Mouse (Mus musculus) spleen, adult 10 weeks (tissue): ENCODE data around the gene Orai3. TPM values are rescaled to one million over a fixed set of nuclear protein-coding genes. Genes with fewer than 3 reads are reported as not detected.

Source experiments
- polyA plus RNA-seq: library from polyadenylated mRNA; stranded (reverse); fragments of 350-450 nt; fragmentation: Illumina TruSeq; extraction: RNeasy Lipid Tissue Mini Kit (QIAGEN cat#74804); gene quantifications from one replicate; pipeline ENCODE4 v1.2.3, GENCODE M21; 2015; ENCODE audit warnings: low replicate concordance; ENCODE audit not compliant: insufficient read depth

Orai3 gene
- 32.6 TPM for polyA plus RNA-seq

DNA sequence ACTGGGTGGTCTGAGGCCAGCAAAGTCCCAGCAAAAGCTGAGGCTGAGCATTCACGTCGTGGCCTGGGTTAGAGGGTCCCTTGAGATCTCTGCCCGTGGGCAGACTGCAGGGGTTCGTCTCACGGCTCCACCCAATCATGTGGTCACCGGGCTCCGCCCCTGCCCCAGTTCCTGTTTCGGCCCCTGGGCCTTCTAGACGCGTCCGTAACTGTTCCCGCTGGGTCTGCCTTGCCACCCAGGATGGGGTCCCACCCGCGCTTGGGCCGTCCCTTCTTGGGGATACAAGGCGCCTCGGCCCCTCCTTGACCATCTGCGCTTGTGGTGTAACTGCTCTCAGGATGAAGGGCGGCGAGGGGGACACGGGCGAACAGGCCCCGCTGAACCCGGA, at the start of gene Orai3:
Orai3 (plus strand) TSS at position 165 of the 388 bp plus-strand sequence.

DNA sequence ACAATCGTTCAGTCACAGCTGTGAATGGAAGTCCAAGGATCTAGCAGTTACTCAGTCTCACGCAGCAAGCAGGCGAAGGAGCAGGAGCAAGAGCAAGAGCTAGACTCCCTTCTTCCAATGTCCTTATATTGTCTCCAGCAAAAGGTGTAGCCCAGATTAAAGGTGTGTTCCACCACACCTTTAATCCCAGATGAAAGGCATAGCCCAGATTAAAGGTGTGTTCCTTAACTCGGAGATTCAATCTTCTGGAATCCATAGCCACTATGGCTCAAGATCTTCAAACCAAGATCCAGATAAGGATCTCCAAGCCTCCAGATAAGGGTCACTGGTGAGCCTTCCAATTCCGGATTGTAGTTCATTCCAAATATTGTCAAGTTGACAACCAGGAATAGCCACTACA, 37.5 kb upstream of the Orai3 start, which contains the start of gene Ctf2:
Ctf2 (minus strand) TSS at position 101 of the 400 bp plus-strand sequence.

DNA sequence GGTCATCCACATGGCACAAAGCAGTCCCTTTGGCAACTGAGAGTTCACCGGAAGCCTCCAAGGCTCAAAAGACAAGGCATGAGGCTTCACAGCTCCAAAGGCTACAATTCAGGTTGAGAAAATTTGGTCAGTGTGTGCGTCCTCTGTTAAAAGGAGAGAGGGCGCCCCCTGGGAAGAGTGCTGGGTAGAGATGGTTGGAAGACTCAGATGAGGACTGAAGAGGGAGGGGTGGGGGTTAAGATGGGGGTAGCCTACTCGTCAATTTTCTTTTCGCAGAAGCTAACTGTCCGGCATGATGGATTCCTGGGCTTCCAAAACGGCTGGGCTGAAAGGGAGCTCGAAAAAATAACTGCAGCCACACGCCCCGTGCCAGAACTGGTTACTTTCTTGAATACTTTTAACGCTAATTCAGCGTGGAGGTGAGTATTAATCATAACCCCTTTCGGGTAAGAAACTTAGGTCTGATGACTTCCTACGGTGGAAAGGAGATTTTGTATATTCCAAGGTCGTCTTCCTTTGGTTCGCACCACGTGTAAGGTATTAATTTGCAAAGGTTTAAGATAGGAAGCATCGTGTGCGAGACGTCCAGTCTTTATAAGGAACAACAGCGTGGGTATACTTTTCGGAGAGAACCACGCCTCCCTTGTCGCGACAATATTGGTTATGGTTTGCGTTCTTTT, 25.1 kb upstream of the Orai3 start, which contains the start of gene Fbxl19:
Fbxl19 (plus strand) TSS at position 178 of the 680 bp plus-strand sequence.

DNA sequence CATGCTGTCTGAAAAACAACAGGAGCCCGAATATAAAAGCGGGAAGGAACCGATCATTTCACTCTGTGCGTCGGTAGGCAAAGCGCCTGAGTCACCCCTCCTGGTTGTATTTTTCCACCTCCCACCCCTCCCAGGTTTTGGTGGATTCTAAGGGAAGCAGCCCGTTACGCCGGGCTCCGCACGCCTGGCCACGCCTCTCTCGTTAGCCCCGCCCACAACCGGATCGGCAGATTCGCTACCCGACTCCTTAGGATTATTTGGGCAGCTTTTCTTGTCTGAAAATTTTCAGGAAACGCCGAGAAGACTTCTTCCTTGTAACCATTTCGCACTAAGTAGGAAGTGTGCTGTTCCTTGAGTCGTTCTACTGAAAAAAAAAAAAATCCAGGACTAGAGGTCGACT, 6.8 kb downstream of the Orai3 start, which contains the start of gene Setd1a:
Setd1a (plus strand) TSS at position 245 of the 400 bp plus-strand sequence.

DNA sequence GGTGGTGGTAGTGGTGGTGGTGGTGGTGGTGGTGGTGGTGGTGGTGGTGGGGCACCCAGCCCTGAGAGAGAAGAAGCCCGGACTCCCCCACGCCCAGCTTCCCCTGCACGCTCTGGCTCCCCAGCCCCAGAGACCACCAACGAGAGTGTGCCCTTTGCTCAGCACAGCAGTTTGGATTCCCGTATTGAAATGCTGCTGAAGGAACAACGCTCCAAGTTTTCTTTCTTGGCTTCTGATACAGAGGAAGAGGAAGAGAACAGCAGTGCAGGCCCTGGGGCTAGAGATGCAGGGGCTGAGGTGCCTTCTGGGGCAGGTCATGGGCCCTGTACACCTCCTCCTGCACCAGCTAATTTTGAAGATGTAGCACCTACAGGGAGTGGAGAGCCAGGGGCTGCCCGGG, 15.7 kb downstream of the Orai3 start, which contains the start of gene Gm49388:
Gm49388 (plus strand) TSS at position 301 of the 400 bp plus-strand sequence.

DNA sequence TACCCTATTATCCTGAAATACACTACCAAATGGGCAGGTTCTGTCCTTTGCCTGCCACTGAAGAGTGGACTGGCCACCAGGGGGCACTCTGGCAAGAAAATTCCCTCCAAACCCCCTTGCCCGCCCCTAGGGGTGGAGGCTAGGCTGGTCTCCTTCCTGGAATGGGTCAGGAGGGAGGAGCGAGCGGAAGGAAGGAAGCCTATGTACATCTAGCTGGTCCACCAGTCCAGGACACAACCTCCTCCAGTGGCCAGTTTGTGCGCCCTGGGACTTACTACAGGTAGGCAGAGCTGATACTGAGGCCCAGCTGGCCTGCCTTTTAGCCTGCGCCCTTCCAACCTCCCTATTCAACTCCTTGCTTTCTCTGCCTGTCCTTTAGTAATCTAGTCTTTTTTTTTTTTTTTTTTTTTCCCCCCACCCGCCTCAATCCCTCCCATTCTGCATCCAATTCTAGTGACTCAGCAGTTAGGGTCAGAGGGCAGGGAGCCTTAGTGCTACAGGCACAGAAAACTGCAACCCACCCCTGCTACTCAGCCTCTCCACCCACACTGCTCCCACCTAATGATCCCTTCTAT, 30.9 kb downstream of the Orai3 start, which contains the start of gene Hsd3b7:
Hsd3b7 (plus strand) TSS at position 170 of the 575 bp plus-strand sequence.

DNA sequence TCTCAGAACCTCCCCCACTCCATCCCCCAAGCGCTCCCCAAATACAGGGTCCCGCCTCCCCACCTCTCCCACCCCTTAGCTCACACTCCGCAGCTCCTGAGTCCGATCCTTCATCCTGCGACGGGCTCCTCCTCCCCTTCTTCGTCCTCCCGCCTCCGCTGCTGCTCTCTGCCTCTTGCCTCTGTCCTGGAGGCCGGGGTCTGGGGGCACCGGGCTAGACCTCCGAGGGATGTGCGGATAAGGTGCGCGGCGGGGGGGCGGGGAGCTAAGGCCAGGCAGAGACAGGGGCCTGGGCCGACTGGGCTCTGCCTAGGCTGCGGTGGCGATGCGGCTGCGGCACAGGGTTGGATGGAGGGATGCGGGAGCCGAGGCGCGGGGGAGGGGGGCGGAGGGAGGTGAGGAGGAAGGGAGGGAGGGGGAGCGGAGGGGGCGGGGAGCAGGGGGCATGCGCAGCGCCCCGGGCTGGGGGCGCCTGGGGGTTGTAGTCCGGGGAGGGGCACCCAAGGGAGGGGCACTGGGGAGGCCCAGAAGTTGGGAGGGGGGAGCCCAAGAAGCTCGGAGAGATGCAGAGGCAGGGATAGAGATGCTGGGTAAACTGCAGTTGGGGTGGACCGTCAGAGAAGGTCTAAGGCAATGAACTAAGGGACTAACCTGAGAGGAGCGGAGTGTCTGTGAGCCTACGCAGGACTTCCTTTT, 54.7 kb downstream of the Orai3 start, which contains the start of the genes Stx4a and Stx1b:
Stx4a (plus strand) TSS at position 119 of the 696 bp plus-strand sequence.
Stx1b (minus strand) TSS at position 374 of the 696 bp plus-strand sequence.

Other genes with a start within 250 kb of the Orai3 start
- not detected for gene Tmem265, start 208.4 kb upstream of the Orai3 start, polyA plus RNA-seq
- gene Phkg2, start 196.5 kb upstream of the Orai3 start, polyA plus RNA-seq, result 103 TPM
- gene Ccdc189, start 181.2 kb upstream of the Orai3 start, polyA plus RNA-seq, result 1.8 TPM
- gene Rnf40, start 181.0 kb upstream of the Orai3 start, polyA plus RNA-seq, result 30.1 TPM
- gene Zfp629, start 154.0 kb upstream of the Orai3 start, polyA plus RNA-seq, result 6.0 TPM
- gene Bcl7c, start 60.9 kb upstream of the Orai3 start, polyA plus RNA-seq, result 8.0 TPM
- gene Ctf1, start 57.1 kb upstream of the Orai3 start, polyA plus RNA-seq, result not detected
- gene Ctf2, start 37.6 kb upstream of the Orai3 start, polyA plus RNA-seq, result not detected
- gene Fbxl19, start 25.3 kb upstream of the Orai3 start, polyA plus RNA-seq, result 6.2 TPM
- gene Setd1a, start 6.9 kb downstream of the Orai3 start, polyA plus RNA-seq, result 28.5 TPM
- gene Gm49388, start 15.8 kb downstream of the Orai3 start, polyA plus RNA-seq, result not detected
- 14.7 TPM for gene Hsd3b7, start 30.8 kb downstream of the Orai3 start, polyA plus RNA-seq
- gene Stx4a, start 54.5 kb downstream of the Orai3 start, polyA plus RNA-seq, result 96.9 TPM
- 1.5 TPM for gene Stx1b, start 54.7 kb downstream of the Orai3 start, polyA plus RNA-seq
- 37.8 TPM for gene Zfp646, start 106.4 kb downstream of the Orai3 start, polyA plus RNA-seq
- gene Zfp668, start 107.0 kb downstream of the Orai3 start, polyA plus RNA-seq, result 4.0 TPM
- gene Prss53, start 121.2 kb downstream of the Orai3 start, polyA plus RNA-seq, result 0.25 TPM
- not detected for gene Gm21974, start 125.6 kb downstream of the Orai3 start, polyA plus RNA-seq
- 52.3 TPM for gene Vkorc1, start 125.8 kb downstream of the Orai3 start, polyA plus RNA-seq
- gene Bckdk, start 134.3 kb downstream of the Orai3 start, polyA plus RNA-seq, result 16.3 TPM
- gene Kat8, start 142.7 kb downstream of the Orai3 start, polyA plus RNA-seq, result 55.2 TPM
- gene Prss8, start 160.3 kb downstream of the Orai3 start, polyA plus RNA-seq, result not detected
- gene Prss36, start 176.9 kb downstream of the Orai3 start, polyA plus RNA-seq, result 1.6 TPM
- 960 TPM for gene Fus, start 197.6 kb downstream of the Orai3 start, polyA plus RNA-seq
- gene Pycard, start 224.1 kb downstream of the Orai3 start, polyA plus RNA-seq, result 39.8 TPM
- gene Trim72, start 234.1 kb downstream of the Orai3 start, polyA plus RNA-seq, result 0.18 TPM